17 mouse cellular contexts compared by ENCODE assay signal in the genomic region with DNA sequence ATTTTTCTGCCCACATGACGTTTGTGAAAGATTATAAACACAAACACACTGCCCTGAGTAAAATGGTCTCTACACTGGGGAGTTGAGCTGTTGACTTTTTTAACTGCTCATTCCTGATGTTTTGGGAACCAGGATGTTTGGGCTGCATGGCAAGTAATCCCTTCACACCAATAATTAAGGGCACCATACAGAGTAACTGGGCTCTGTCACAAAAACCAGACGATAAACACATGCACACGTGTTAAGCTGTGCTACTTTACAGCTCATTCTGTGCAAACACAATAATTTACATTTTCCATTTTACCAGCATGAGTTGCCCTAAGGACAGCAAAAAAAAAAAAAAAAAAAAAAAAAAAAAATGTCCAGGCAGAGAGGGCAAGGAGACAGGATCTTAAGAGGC.
DNase-seq lines count a peak whose midpoint lies in the region; ATAC-seq lines count a peak whose summit lies in the region.
"Had no signal": no experiment of that assay in that cellular context is flagged by ENCODE, and none has a peak within 500 bp of the region (broad histone marks: within the 10 kb centered on the region; RNA-seq: fewer than 3 reads in every experiment).

No protein-coding gene starts in this region.

- H3K9me3 ChIP-seq in forebrain, embryonic 14.5 days (replicated peaks; ENCODE audit: control insufficient read depth, low read length): no peaks in the 10 kb centered on the region
- no peaks in the 10 kb centered on the region for H3K9me3 ChIP-seq in forebrain, embryonic 15.5 days
- H3K9me3 ChIP-seq in midbrain, embryonic 14.5 days (ENCODE audit: control insufficient read depth, low read length): no peaks in the 10 kb centered on the region
- H3K9me3 ChIP-seq in midbrain, embryonic 10.5 days (replicated peaks): no peaks in the 10 kb centered on the region
- no peaks in the 10 kb centered on the region for H3K9me3 ChIP-seq in limb, embryonic 12.5 days
- H3K9me3 ChIP-seq: embryonic facial prominence, embryonic 12.5 days; heart, embryonic 12.5 days; hindbrain, embryonic 15.5 days had no signal

- H3K27ac ChIP-seq in forebrain, embryonic 14.5 days (ENCODE audit: low read depth, low read length): no peak overlapping the region
- H3K27ac ChIP-seq in forebrain, embryonic 15.5 days (replicated peaks): no peak overlapping the region
- H3K27ac ChIP-seq in midbrain, embryonic 14.5 days (replicated peaks; ENCODE audit: low read depth, low read length): no peak overlapping the region
- no peak overlapping the region for H3K27ac ChIP-seq in midbrain, embryonic 10.5 days (replicated peaks)
- H3K27ac ChIP-seq in limb, embryonic 12.5 days: no peak overlapping the region
- H3K27ac ChIP-seq: embryonic facial prominence, embryonic 12.5 days; gastrocnemius, adult 2 months; hindbrain, embryonic 15.5 days had no signal

- ATAC-seq in forebrain, embryonic 14.5 days: no peak
- no peak for ATAC-seq in forebrain, embryonic 15.5 days (replicated peaks)
- no peak for ATAC-seq in midbrain, embryonic 14.5 days (ENCODE audit: low FRiP score, low TSS enrichment)
- peak; percentile 83 for ATAC-seq in limb, embryonic 12.5 days (ENCODE audit: insufficient number of reproducible peaks, insufficient read depth, low FRiP score, low TSS enrichment, low read depth)
- ATAC-seq: intestine, embryonic 16.5 days had no signal

- no peaks in the 10 kb centered on the region for H3K4me1 ChIP-seq in forebrain, embryonic 14.5 days (ENCODE audit: control insufficient read depth, insufficient read depth, low read length)
- H3K4me1 ChIP-seq in forebrain, embryonic 15.5 days: no peaks in the 10 kb centered on the region
- H3K4me1 ChIP-seq in midbrain, embryonic 14.5 days (ENCODE audit: control insufficient read depth, insufficient read depth, low read length): no peaks in the 10 kb centered on the region
- no peaks in the 10 kb centered on the region for H3K4me1 ChIP-seq in midbrain, embryonic 10.5 days
- H3K4me1 ChIP-seq in limb, embryonic 12.5 days (replicated peaks): peaks cover 8% of the 10 kb centered on the region; the same call in 1 of the 2 replicates
- H3K4me1 ChIP-seq: embryonic facial prominence, embryonic 12.5 days; heart, embryonic 12.5 days; hindbrain, embryonic 15.5 days had no signal

- H3K9ac ChIP-seq in forebrain, embryonic 14.5 days (ENCODE audit: low read length): no peak overlapping the region
- H3K9ac ChIP-seq in forebrain, embryonic 15.5 days (replicated peaks): no peak overlapping the region
- no peak overlapping the region for H3K9ac ChIP-seq in midbrain, embryonic 14.5 days (replicated peaks; ENCODE audit: low read length)
- no peak overlapping the region for H3K9ac ChIP-seq in limb, embryonic 12.5 days (replicated peaks)
- H3K9ac ChIP-seq: embryonic facial prominence, embryonic 12.5 days; heart, embryonic 12.5 days; hindbrain, embryonic 15.5 days had no signal

- WGBS in forebrain, embryonic 14.5 days: 25% methylated on average over 3 of the region's 3 CpGs
- 32% methylated on average over 3 of the region's 3 CpGs for WGBS in forebrain, embryonic 15.5 days
- 32% methylated on average over 3 of the region's 3 CpGs for WGBS in midbrain, embryonic 14.5 days
- WGBS in midbrain, embryonic 10.5 days: 53% methylated on average over 3 of the region's 3 CpGs
- 14% methylated on average over 3 of the region's 3 CpGs for WGBS in limb, embryonic 12.5 days

- no peaks in the 10 kb centered on the region for H3K27me3 ChIP-seq in forebrain, embryonic 14.5 days (replicated peaks; ENCODE audit: control insufficient read depth, insufficient read depth, low read length)
- no peaks in the 10 kb centered on the region for H3K27me3 ChIP-seq in forebrain, embryonic 15.5 days
- H3K27me3 ChIP-seq in midbrain, embryonic 14.5 days (ENCODE audit: control insufficient read depth, insufficient read depth, low read length): no peaks in the 10 kb centered on the region
- no peaks in the 10 kb centered on the region for H3K27me3 ChIP-seq in midbrain, embryonic 10.5 days (ENCODE audit: low read depth, poor library complexity, severe bottlenecking)
- H3K27me3 ChIP-seq in limb, embryonic 12.5 days: peaks cover 3% of the 10 kb centered on the region; the same call in 1 of the 2 replicates
- H3K27me3 ChIP-seq: CH12.LX; embryonic facial prominence, embryonic 12.5 days; heart, embryonic 12.5 days; hindbrain, embryonic 15.5 days had no signal

- peaks cover 16% of the 10 kb centered on the region; the same call in 1 of the 2 replicates for H3K36me3 ChIP-seq in forebrain, embryonic 14.5 days (ENCODE audit: control insufficient read depth, insufficient read depth, low read length)
- peaks cover 19% of the 10 kb centered on the region for H3K36me3 ChIP-seq in forebrain, embryonic 15.5 days
- no peaks in the 10 kb centered on the region for H3K36me3 ChIP-seq in midbrain, embryonic 14.5 days (ENCODE audit: control insufficient read depth, insufficient read depth, low read length)
- no peaks in the 10 kb centered on the region for H3K36me3 ChIP-seq in midbrain, embryonic 10.5 days
- H3K36me3 ChIP-seq in limb, embryonic 12.5 days: no peaks in the 10 kb centered on the region
- H3K36me3 ChIP-seq: embryonic facial prominence, embryonic 12.5 days; heart, embryonic 12.5 days had no signal

- no peak overlapping the region for H3K4me3 ChIP-seq in forebrain, embryonic 14.5 days (ENCODE audit: low read depth, low read length)
- no peak overlapping the region for H3K4me3 ChIP-seq in forebrain, embryonic 15.5 days
- no peak overlapping the region for H3K4me3 ChIP-seq in midbrain, embryonic 14.5 days (replicated peaks; ENCODE audit: low read depth, low read length)
- H3K4me3 ChIP-seq in midbrain, embryonic 10.5 days: no peak overlapping the region
- H3K4me3 ChIP-seq in limb, embryonic 12.5 days (replicated peaks): no peak overlapping the region
- H3K4me3 ChIP-seq: embryonic facial prominence, embryonic 12.5 days; gastrocnemius, adult 2 months; heart, embryonic 12.5 days; hindbrain, embryonic 15.5 days had no signal

- no peak overlapping the region for H3K4me2 ChIP-seq in forebrain, embryonic 14.5 days (ENCODE audit: low read length)
- no peak overlapping the region for H3K4me2 ChIP-seq in forebrain, embryonic 15.5 days (replicated peaks)
- H3K4me2 ChIP-seq in midbrain, embryonic 14.5 days (ENCODE audit: low read length): no peak overlapping the region
- no peak overlapping the region for H3K4me2 ChIP-seq in limb, embryonic 12.5 days
- H3K4me2 ChIP-seq: embryonic facial prominence, embryonic 12.5 days; heart, embryonic 12.5 days; hindbrain, embryonic 15.5 days had no signal

- DNase-seq in forebrain, embryonic 14.5 days (ENCODE audit: low spot score): peak; percentile 8
- DNase-seq in midbrain, embryonic 14.5 days: peak; percentile 16
- no peak for DNase-seq in midbrain, embryonic 10.5 days (ENCODE audit: low spot score)
- DNase-seq in thymus, postnatal 36 days: no peak
- DNase-seq: adrenal gland, postnatal 10 days; cerebellum, adult 11-12 months; cerebellum, adult 9-10 months; cerebellum, postnatal 25 days; gastrocnemius, adult 2 months; gastrocnemius, postnatal 25 days had no signal

Comparison
In these comparisons a context has a peak if more than half of its experiments do, and no peak if none do; other contexts are left out.
1. DNase-seq: peak in forebrain, embryonic 14.5 days (single experiment) and midbrain, embryonic 14.5 days (single experiment); none in midbrain, embryonic 10.5 days (single experiment) and thymus, postnatal 36 days (0 of 2).